Mouse (Mus musculus) hindbrain, embryonic 16.5 days (tissue): Measurements from ENCODE around the gene Vmn1r230. TPM values are rescaled to one million over a fixed set of nuclear protein-coding genes. Genes with fewer than 3 reads are reported as not detected.

Experiments used
- ATAC-seq: fragments of 200-750 bp; cut with Nextera tagmentation; 2 replicates; pipeline ENCODE4 v1.8.0; 2017; ENCODE audit warnings: moderate TSS enrichment, moderate library complexity
- H3K27ac ChIP-seq: fragments of 300-500 bp; sonication (generic); 2 replicates; pipeline ENCODE4 v1.5.1; 2014; ENCODE audit warnings: low read depth, mild to moderate bottlenecking, control low read depth, low read length, moderate library complexity
- H3K27me3 ChIP-seq: fragments of 300-500 bp; sonication (generic); replicated peaks from 2 replicates; pipeline ENCODE4 v1.6.1; 2014; ENCODE audit warnings: low read length; ENCODE audit not compliant: control insufficient read depth, insufficient read depth
- H3K36me3 ChIP-seq: fragments of 300-500 bp; sonication (generic); 2 replicates; pipeline ENCODE4 v1.6.1; 2014; ENCODE audit warnings: mild to moderate bottlenecking, low read length, moderate library complexity, mixed read lengths; ENCODE audit not compliant: control insufficient read depth, insufficient read depth
- H3K4me1 ChIP-seq: fragments of 300-500 bp; sonication (generic); 2 replicates; pipeline ENCODE4 v1.6.1; 2014; ENCODE audit warnings: low read depth, low read length; ENCODE audit not compliant: control insufficient read depth, insufficient read depth
- H3K4me2 ChIP-seq: fragments of 300-500 bp; sonication (generic); 2 replicates; pipeline ENCODE4 v1.6.1; 2014; ENCODE audit warnings: mild to moderate bottlenecking, low read length, control low read depth, moderate library complexity
- H3K4me3 ChIP-seq: fragments of 300-500 bp; sonication (generic); 2 replicates; pipeline ENCODE4 v1.5.1; 2014; ENCODE audit warnings: mild to moderate bottlenecking, low read length, control low read depth, moderate library complexity
- H3K9ac ChIP-seq: fragments of 300-500 bp; sonication (generic); 2 replicates; pipeline ENCODE4 v1.6.1; 2014; ENCODE audit warnings: low read depth, mild to moderate bottlenecking, control low read depth, low read length, moderate library complexity
- H3K9me3 ChIP-seq: fragments of 300-500 bp; sonication (generic); 2 replicates; pipeline ENCODE4 v1.6.1; 2014; ENCODE audit warnings: mild to moderate bottlenecking, low read length, moderate library complexity; ENCODE audit not compliant: control insufficient read depth
- WGBS: fragments of 180-500 bp; shearing (Covaris S2); extraction: QIAGEN DNeasy Blood & Tissue Kit; methylation state at CpG from one replicate; pipeline ENCODE4 v1.1.7; 2014; 5-methylcytosine and 5-hydroxymethylcytosine counted together
- polyA plus RNA-seq: library from polyadenylated mRNA; unstranded; fragments of >200 nt; fragmentation: Nextera tagmentation; extraction: Ambion mirVana; gene quantifications from 2 replicates; pipeline ENCODE4 v1.2.1, GENCODE M21; 2015

Vmn1r230 gene
- polyA plus RNA-seq: not detected in 2 replicates

DNA sequence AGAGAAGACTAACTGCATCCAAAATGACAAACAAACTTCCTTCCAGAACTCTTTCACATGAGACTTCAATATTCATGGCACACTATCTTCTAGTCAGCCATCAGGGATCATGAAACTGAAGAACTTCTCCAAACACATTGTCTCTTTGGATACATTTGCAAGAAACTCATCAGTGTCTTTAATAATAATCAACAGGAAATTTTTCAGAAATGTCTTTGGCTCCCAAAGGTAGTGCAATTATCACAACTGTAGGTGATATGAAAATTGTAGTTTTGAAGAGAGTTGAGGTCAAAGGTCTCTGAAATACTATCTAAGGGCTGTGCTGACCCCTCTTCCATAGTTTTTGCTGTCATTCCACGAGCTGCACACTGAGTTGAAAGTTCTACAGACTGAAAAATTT is at the start of gene Vmn1r230:
Gene Vmn1r230, plus strand, starts transcription at position 301 of the 400 bp plus-strand sequence.
- ATAC-seq: no peak
- Histone ChIP-seq H3K27ac (no peak within 1 kb of the TSS), H3K4me1 (no peaks in the 10 kb centered on the region), H3K4me3 (no peak within 1 kb of the TSS), H3K9me3 (no peaks in the 10 kb centered on the region), H3K9ac (no peak within 1 kb of the TSS), H3K27me3 (no peaks in the 10 kb centered on the region), H3K36me3 (no peaks in the 10 kb centered on the region), H3K4me2 (no peak within 1 kb of the TSS)
- WGBS: 11% methylated on average over 1 of the region's 1 CpGs

DNA sequence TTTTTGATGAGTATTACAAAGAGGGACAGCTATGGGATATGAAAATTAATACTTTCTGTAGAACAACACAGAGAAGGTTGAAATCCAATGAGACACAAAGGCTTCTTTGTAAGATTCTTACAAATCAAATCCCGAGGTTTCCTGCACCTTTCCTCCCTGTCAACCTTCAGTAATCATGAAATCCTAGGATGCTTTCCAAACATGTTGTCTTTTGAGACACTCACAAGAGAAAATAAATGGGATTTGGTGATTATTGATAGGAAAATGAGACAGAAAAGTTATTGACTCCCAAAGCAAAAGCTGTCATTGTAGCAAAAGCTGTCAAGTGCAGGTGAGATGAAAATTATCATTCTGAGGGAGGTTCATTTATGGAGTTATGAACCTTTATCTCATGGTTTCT is 29.0 kb upstream of the Vmn1r230 start, which contains the start of gene Vmn1r229:
Gene Vmn1r229, plus strand, starts transcription at position 301 of the 400 bp plus-strand sequence.
- Histone ChIP-seq H3K36me3 (no peaks in the 10 kb centered on the region), H3K9me3 (peaks cover 3% of the 10 kb centered on the region; the same call in 1 of the 2 replicates), H3K27ac (no peak within 1 kb of the TSS), H3K27me3 (no peaks in the 10 kb centered on the region), H3K4me2 (no peak within 1 kb of the TSS), H3K9ac (no peak within 1 kb of the TSS), H3K4me1 (no peaks in the 10 kb centered on the region), H3K4me3 (no peak within 1 kb of the TSS)
- ATAC-seq: no peak
- WGBS: 59% methylated on average over 1 of the region's 1 CpGs

Other genes with a start within 250 kb of the Vmn1r230 start
- gene Vmn2r110, start 244.0 kb upstream of the Vmn1r230 start, polyA plus RNA-seq: not detected in 2 replicates
- not detected in 2 replicates for gene Fpr-rs3, start 215.6 kb upstream of the Vmn1r230 start, polyA plus RNA-seq
- not detected in 2 replicates for gene Vmn1r226, start 157.6 kb upstream of the Vmn1r230 start, polyA plus RNA-seq
- not detected in 2 replicates for gene Vmn1r227, start 110.6 kb upstream of the Vmn1r230 start, polyA plus RNA-seq
- gene Vmn1r228, start 54.3 kb upstream of the Vmn1r230 start, polyA plus RNA-seq: not detected in 2 replicates
- gene Vmn1r229, start 28.9 kb upstream of the Vmn1r230 start, polyA plus RNA-seq: not detected in 2 replicates
- gene Vmn1r231, start 64.6 kb downstream of the Vmn1r230 start, polyA plus RNA-seq: not detected in 2 replicates
- gene Vmn1r232, start 79.3 kb downstream of the Vmn1r230 start, polyA plus RNA-seq: not detected in 2 replicates
- 855 and 880 TPM in 2 replicates for gene Ppp2r1a, start 104.9 kb downstream of the Vmn1r230 start, polyA plus RNA-seq
- gene Vmn1r233, start 156.0 kb downstream of the Vmn1r230 start, polyA plus RNA-seq: not detected in 2 replicates
- gene Zfp160, start 168.5 kb downstream of the Vmn1r230 start, polyA plus RNA-seq: 13.7 and 15.4 TPM in 2 replicates